Mouse (Mus musculus) heart, postnatal 36 days (tissue): ENCODE results near the gene Rasal3. TPM values are rescaled to one million over a fixed set of nuclear protein-coding genes. Genes with fewer than 3 reads are reported as not detected.

ENCODE experiments used
- DNase-seq, 2 experiments: peaks; one replicate each; pipeline ENCODE4 v3.0.0; 2021 to 2022
- intact Hi-C: fragments of 180-260 bp; cut with DNase I; formaldehyde crosslinking; loops from one replicate; pipeline ENCODE4 v1.15.1; 2025
- total RNA-seq, 2 experiments: library from RNA; stranded (reverse); gene quantifications; 2 replicates each; pipeline ENCODE4 v1.2.3; 2021

Rasal3 gene
- total RNA-seq: under 1 TPM; 0.60 to 0.97 TPM

DNA sequence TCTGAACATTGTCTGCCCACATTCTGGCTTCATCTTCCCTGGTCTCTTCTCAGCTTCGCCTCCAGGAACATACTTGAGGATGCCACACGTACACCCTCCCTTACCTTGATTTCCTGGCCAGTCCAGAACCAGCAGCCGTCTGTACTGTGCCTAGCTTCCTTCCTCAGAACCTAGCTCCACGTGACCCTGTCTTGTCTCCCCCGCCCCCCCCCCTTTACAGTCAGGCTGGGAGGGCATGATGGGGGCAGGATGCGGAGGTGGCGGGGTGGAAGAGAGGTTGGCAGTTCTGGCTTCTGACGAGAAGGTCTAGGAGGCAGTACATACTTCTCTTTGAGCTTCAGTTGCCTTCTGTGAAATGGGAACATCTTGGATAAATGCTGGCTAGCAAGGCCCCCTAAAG lies at the start of gene Rasal3:
TSS of gene Rasal3 (minus strand) at position 167 of the 400 bp plus-strand sequence.
- intact Hi-C loops: no loop called here
- no peak for DNase-seq

DNA sequence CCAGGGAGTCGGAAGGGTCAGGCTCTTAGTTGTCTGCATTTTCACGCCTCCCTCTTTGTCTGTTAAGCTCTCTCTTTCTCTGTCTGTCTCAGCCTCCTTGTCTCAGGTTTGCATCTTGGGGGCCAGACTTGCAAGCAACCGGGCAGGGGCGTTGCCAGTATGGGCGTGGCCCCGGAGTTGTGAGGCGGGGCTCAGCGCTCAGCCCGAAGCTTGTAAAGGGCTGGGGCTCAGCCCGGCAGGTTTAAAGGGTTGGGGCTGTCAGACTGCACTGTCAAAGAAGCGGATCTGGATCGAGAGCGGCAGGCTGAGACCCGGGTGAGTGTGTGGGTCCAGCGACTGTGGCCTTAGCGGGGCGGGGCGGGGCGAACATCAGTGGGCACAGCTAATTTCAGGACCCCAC lies 49.1 kb upstream of the Rasal3 start, which contains the start of gene Cyp4f39:
TSS of gene Cyp4f39 (plus strand) at position 242 of the 400 bp plus-strand sequence.
- intact Hi-C loops: no loop called here
- peak; percentile 8 to 11 for DNase-seq

DNA sequence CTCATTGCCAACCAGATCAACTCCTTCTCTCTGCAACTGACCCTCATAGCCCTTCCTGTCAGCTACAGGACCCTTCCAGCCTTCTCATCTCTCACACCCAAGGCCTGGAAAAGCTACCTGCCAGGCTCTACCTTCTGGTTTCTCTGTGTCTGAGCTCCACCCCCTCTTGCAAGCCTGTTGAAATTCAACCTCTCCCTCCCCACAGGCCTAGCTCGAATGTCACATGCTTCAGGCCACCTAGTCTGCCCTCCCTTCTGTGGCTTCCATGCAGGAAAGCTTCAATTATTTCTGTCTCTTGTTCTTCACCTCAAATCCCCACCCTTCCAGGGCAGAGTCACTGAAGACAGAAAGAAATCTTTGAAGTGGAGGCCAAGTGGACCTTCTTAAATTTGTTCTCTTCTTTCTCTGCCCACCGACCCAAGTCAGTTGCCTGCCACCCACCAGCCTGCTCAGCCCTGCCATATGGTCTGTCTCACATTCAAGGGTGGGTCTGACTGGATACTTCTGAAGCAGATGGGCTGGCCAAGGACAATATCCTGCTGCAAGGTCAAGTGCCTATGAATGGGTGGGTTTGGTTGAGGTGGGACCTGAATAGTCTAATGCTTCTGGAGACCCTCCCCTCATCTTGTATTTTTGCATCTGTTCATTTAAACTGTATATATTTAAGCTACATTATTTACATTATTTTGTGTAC lies 47.6 kb upstream of the Rasal3 start:
- intact Hi-C loops: no loop called here
- DNase-seq: no peak

DNA sequence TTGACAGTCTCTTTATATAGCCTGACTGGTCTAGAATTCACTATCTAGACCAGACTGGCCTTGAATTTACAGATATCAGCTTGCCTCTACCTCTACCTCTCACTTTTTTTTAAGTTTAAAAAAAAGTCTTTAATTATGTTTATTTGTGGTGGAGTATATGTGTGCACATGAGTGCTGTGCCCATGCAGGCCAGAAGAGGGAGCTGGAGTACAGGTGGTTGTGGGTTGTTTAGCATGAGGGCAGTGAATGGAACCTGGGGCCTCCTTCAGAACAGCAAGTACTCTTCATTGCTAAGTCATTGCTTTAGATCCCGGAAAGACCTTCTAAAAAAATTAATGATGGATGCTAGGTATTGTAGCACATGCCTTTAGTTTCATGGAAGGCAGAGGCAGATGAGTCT lies 45.7 kb upstream of the Rasal3 start:
- intact Hi-C loops: no loop called here
- DNase-seq: no peak

DNA sequence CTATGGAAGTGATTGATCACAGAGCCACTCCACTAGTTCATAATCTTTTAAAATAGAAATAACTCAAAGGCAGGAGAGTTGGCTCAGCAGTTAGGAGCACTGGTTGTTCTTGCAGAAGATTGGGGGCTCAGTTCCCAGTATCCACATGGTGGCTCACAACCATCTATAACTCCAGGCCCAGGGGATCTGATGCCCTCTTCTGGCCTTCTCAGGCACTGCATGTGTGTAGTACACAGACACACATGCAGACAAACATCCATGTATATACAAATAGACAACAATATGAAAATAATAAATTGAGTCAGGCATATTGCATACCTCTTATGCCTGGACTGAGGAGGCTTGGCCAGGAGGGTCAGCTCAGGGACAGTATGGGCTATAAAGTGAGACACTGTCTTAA lies 43.8 kb upstream of the Rasal3 start:
- DNase-seq: no peak
- intact Hi-C loops: no loop called here

DNA sequence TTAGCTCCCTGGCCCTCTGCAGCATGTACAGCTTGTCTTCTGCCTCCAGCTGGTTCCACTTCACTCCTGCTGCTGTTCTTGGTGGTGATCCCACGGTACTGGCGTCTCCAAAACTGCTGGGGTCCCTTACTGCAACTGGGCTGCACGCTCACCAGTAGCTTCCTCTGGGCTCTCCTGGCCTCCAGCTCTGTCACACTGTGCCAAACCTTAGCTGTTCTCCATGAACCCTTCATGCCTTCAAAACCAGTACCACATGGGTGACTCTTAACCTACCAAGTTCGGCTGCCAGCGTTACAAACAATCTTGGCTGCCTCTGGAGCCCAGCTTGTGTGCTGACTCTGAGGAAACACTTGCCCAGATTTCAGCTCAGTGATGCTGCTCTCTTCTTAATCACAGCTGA lies 41.6 kb upstream of the Rasal3 start:
- intact Hi-C loops: no loop called here

DNA sequence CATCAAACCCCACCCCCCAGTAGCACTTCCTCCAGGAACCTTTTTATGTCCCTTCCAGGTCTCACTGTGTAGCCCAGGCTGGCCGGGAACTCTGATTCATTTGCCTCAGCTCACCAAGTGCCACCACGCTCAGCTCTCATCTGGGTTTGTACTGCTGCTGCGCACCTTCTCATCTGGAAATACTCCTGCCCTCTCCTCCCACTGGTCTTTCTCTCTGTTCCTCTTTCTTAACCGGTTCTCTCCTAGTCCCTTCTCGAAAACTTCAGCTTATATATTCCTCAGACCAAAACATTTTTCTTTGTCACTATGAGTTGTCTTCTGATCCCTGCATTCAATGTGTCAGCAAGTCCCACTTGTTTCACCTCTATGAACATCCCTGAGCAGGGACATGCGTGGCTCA lies 39.9 kb upstream of the Rasal3 start:
- intact Hi-C loops: no loop called here
- DNase-seq: no peak

More for the DNA sequence above, 41.6 kb upstream of the Rasal3 start:
- DNase-seq: peak; percentile 16 to 50

DNA sequence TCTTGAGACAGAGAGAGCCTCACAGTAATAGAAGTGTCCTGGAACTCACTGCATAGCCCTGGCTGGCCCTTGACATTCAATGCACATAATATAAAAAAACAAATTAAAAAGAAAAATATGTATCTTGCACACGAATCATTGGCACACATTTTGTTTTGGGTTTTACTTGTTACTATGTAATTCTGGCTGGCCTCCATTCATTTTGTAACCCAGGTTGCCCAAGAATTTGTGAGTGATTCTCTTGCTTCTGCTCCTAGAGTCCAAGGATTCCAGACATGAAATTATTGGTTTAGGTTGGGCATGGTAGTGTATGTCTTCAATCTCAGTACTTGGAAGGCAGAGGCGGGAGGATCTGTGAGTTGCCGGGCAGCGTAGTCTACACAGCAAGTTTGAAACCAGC lies 33.7 kb upstream of the Rasal3 start:
- no peak for DNase-seq
- intact Hi-C loops: no loop called here

DNA sequence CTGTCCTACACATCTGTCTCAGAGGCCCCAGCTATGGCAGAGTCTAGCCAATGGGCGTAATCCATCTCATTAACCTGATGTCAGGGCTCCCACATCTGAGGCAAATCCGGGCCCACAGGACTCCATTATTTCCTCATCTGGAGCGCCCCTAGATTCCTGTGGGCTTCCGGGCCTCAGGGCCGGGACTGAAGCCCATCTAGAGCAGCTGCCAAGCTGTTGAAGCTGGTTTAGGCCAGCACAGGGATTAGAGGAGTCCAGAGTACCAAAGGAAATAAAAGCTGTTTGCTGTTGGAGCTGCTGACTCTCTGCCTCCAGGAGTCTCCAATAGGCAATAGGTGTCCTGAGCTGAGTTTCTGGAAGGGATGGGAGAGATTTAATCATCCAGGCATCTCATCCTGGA lies 31.8 kb upstream of the Rasal3 start:
- DNase-seq: peak; percentile 8
- intact Hi-C loops: no loop called here

DNA sequence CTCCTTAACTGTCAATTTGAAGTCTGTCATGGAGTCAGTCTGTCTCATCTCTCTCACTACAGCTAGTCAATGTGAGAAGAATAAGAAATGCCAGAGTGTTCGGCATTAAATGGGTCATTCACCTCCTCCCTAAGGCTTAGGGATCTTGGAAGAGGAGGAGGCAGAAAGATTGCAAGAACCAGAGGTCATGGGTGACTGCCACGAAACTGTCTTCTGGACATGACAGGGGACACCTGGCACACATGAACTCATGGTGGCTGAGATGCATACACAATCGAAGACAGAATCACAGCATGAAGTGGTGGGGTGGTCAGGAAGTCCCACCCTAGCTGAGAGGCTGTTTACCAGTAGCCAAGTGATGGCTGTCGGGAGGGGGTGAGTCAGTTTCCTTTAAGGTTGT lies 30.9 kb upstream of the Rasal3 start:
- DNase-seq: peak; percentile 47 to 53
- intact Hi-C loops: no loop called here

DNA sequence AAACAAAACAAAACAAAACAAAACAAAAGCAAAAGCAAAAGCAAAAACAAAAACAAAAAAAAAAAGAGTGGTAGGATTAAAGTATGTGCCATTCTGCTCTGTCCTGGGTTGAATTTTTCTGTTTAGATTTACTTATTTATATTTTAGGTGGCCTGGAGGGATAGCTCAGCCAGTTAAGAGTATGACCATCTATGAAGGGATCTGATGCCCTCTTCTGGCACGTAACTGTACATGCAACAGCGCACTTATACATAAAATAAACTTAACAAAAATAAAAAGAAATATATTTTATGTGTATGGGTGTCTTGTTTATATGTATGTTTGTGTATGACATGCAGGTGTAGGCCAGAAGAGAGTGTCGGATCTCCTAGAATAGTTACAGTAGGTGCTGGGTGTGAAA lies 28.6 kb upstream of the Rasal3 start:
- no peak for DNase-seq
- intact Hi-C loops: loop anchor here (1.0 kb wide), 1 partner anchor 83 kb away; no protein-coding TSS in a partner anchor

DNA sequence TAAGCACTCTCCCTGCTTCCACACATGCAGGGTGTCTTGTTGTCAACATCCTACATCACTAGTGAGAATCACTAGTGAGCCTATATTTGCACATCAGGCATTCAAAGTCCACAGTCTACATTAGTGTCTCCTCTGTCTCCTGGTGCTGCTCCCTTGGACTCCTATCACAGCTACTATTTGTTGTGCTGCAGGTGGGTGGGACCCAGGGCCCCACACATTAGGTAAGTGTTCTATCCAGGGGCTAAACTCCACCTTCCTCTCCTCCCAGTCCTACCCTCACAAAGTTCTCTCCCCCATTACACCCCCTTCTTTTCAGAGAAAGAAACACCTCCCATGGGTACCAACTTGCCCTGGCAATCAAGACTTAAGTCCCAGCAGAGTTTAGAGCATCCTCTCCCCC lies 23.2 kb upstream of the Rasal3 start:
- no peak for DNase-seq
- intact Hi-C loops: no loop called here

DNA sequence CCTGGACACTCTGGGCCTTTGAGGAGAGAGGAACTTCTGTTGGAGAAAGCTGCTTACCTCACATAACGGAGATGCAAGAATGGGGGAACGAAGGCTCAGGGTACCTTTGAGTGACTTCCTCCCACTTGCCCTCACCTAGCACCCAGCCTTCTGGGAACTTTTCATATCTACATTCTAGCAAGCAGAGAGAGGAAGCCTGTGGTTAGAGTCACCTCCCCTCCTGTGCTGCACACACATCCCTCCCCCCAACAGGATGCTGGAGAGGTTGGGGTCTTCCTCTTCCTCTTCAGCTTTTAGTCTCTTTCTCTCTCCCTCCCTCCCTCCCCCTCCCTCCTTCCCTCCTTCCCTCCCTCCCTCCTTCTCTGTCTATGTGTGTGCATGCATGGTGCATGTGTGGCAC lies 20.7 kb upstream of the Rasal3 start, which contains the start of gene Pglyrp2:
TSS of gene Pglyrp2 (minus strand) at position 134 of the 400 bp plus-strand sequence.
- no peak for DNase-seq
- intact Hi-C loops: no loop called here

DNA sequence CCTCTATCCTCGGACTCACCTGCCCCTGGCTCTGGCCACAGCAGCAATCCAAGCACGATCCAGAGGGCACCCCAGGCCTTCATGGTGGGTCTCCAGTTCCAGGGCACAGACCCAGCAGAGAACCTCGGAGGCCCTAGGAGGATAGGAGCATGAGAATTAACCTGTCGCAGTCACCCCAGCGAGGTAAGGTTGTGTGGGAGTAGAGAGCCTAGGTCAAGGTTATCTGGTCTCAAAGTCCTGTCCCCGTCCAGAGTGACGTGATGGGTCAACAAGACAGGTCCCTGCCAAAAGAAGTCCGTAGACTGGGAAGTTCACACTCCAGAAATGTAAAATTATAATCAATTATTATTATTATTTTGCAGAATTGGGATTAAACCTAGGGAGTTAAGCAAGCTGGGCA lies 17.4 kb upstream of the Rasal3 start:
- DNase-seq: no peak
- intact Hi-C loops: no loop called here

DNA sequence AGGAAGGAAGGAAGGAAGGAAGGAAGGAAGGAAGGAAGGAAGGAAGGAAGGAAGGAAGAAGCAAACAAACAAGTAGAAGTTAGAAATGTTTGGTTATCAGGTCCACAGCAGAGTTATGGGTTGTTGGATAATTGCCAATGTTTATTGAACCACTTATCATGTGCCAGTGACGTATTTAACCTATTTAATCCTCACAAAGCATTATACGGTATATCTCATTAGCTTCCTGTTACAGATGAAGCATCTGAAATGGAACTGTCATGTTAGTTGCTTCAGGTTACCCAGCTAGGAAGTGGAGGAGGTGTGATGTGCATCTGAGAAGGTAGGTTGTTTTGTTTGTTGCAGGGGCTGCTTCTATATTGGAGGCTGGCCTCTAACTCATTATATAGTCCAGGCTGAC lies 16.6 kb upstream of the Rasal3 start:
- intact Hi-C loops: no loop called here
- DNase-seq: no peak

DNA sequence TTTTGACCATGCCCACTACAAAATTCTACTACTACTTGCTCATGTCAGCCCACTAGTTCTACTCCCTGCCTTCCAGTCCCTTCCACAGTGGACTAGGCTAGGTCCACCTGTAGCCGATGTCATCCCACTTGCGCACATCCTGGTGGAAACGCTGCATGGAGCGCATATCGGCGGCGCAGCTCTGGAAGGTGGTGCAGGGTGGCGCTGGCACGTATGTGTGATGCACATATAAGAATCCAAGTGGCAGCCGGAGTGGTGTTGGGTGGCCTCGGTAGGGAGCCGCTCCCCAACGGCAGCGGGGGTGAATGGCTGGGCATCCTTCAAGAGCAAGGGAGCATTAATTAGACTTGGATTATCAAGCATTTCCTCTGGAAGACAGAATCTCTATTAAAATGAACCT lies 13.4 kb upstream of the Rasal3 start:
- DNase-seq: no peak
- intact Hi-C loops: no loop called here

DNA sequence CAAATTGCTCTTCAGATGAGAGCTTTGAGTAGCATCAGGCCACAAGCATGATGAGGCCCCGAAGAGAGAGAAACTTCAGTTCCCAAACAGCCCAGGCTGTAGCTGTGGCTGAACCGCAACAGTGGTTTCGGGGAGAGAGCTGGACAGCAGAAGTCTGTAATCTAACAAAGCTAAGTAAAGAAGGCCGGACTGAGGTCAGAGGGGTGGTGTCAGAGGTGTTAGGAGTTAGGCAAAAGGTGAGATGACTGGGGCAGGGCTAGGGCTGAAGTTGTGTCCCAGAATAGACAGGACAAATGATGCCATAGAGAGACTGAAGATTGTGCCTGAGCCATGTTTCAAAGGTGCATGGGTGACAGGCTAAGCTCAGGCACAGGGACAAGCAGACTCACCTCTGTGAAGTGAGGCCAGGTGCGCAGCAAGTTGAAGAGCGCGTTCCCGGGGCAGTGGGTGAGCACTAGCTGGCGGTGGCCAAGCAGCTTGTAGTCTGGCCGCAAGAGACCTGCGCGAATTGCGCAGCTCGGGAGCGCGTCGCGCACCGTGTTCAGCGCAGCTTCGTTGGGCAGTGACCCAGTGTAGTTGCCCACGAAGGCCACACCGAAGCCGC lies 12.1 kb upstream of the Rasal3 start:
- no peak for DNase-seq
- intact Hi-C loops: no loop called here

DNA sequence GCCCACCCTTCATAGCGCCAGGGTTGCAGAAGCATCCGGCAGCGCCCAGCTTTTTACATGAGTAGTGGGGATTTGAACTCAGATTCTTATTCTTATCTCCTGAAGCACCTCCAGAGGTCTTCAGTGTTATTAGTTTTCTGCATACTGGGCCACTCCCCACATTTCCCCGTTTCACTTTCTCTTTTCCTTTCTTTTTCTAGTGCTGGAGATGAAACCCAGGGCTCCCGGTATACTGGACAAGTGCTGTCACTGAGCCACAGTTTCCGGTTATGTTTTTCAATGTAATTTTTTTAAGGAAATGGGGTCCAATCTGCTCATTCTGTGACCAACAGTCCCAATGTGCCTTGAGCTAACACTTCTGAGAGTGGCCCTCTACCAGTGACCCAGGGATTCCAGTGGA lies 8.5 kb upstream of the Rasal3 start:
- intact Hi-C loops: no loop called here
- no peak for DNase-seq

DNA sequence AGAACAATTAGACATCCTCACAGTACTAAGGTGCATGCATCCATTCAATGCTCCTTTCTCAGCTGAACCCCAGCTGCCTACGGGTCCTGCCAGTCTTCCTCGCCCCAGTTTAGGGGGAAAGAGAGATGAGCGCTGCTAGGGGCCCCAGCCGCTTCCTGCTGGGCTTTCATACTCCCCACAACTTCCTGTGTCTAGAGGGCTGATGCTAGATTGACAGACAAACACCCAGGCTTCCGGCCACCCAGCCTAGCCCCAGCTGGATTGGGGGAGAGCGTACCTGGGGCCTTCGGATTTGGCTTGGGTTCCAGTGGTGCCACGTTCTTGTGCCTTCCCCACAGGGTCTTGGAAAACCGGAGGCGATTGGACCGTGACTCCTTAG lies 615 bp downstream of the Rasal3 start:
- intact Hi-C loops: no loop called here
- DNase-seq: no peak

DNA sequence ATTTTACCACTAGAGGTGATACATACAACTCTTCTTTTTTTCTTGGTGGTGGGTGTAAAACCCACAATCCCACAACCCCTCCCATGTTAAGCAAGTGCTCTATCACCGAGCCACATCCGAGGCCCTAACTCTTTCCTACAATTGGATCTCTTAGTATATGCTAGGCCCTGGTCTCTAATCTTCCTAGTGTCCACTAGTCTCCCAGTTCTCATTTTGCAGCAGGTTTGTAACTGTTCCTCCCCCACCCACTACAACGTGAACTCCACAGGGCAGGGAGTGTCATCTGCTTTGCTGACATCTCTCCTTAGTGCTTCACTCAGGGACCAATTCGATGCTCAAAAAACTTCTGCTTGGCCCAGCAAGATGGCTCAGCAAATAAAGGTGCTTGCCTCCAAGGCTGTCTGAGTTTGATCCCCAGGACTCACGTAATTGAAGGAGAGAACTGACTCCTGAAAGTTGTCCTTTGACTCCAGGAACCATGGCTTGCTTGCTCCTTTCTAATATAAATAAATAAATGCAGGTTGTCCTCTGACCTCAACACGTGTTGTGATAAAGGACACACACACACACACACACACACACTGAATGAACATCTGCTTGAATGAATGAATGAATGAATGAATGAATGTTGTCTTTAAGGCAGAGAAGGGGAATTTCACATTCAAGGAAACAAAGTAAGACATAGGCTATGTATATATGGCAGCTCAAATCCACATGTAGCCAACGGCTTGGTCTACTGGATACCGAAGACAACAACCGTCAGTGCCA lies 1.2 kb downstream of the Rasal3 start:
- intact Hi-C loops: no loop called here
- no peak for DNase-seq

DNA sequence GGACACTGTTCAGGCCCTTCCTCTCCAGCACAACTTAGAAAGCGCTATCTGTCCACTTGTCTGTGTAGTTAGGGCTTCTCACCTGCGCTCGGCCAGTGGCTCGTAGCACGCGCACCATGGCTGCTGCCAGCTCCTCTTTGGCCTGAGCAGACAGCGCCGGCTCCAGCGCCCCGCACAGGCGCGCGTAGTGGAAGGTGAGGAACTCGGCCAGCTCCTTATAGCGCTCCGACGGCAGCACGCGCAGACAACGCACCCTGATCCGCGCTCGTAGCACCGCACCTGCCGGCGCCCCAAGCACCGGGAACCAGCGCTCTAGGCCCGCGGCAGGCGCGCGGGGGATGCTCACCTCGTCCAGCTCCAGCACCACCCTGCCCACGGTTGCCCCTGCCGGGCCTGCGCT lies 7.1 kb downstream of the Rasal3 start:
- intact Hi-C loops: no loop called here
- peak in 1 of 2 experiments; percentile 13 for DNase-seq

DNA sequence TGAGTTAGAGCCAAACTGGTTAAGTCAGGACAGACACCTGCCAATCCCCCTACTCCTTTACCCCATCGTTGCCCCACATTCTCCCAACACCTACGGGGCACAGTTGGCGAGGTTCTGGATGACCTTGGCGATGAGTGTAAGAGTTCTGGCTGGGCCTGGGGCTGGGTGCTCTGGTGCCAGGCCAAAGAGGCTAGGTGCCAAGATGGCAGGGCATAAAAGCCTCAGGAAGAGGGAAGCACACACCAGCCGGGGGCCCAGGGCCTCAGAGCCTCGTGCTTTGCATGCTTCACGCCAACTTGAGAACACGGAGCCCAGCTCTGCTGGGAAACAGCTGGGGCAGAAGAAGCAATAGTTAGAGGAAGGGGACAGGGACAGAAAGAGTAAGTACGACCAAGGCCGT lies 9.4 kb downstream of the Rasal3 start:
- DNase-seq: no peak
- intact Hi-C loops: no loop called here
